Mouse (Mus musculus): Measurements from ENCODE around the gene Pax9. TPM values are rescaled to one million over a fixed set of nuclear protein-coding genes. Genes with fewer than 3 reads are reported as not detected.
A peak's percentile ranks its signal among the peaks of the same experiment; 100 is the strongest.

Gene Pax9
- polyA plus RNA-seq, 1 experiment, result not detected

DNA sequence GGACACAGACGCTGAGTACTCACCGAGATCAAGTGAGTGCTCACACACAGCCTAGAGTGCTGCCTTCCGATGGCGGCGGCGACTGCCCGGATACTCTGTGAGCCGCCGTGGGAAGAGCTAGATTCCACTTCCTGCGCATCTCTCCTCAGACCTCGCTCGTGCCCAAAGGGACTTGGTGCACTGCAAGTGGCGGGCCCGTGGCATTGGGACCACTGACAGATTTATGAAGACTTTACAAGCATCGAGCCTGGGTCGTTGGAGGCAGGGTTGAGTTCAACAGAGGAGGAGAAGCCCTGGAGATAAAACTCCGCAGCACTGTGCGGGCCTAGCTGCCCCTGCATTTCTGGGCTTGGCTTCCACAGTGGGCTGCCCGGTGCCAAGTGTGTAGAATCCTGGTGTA, 969 bp downstream of the Pax9 start:
- no peaks in the 10 kb centered on the region for H3K36me3 ChIP-seq (ENCODE audit: control insufficient read depth, insufficient read depth, low read length)
- peaks cover 86% of the 10 kb centered on the region for H3K27me3 ChIP-seq (ENCODE audit: control insufficient read depth, insufficient read depth, low read length)
- H3K4me3 ChIP-seq (ENCODE audit: low read depth, low read length), result no peak overlapping the region
- no peaks in the 10 kb centered on the region; the same call in none of the 2 replicates for H3K4me1 ChIP-seq (ENCODE audit: control insufficient read depth, insufficient read depth, insufficient read length, low read length)
- no peak overlapping the region for H3K27ac ChIP-seq (ENCODE audit: insufficient read depth, low read depth, low read length)
- 10% methylated on average over 19 of the region's 19 CpGs for WGBS
- no peak for TF ChIP-seq CTCF (IDR thresholded peaks at IDR 0.05; ENCODE audit: extremely low read depth, insufficient read length, insufficient replicate concordance, low read depth, low read length)
- no peak for TF ChIP-seq POLR2A (IDR thresholded peaks at IDR 0.05; ENCODE audit: low read depth, low read length)

DNA sequence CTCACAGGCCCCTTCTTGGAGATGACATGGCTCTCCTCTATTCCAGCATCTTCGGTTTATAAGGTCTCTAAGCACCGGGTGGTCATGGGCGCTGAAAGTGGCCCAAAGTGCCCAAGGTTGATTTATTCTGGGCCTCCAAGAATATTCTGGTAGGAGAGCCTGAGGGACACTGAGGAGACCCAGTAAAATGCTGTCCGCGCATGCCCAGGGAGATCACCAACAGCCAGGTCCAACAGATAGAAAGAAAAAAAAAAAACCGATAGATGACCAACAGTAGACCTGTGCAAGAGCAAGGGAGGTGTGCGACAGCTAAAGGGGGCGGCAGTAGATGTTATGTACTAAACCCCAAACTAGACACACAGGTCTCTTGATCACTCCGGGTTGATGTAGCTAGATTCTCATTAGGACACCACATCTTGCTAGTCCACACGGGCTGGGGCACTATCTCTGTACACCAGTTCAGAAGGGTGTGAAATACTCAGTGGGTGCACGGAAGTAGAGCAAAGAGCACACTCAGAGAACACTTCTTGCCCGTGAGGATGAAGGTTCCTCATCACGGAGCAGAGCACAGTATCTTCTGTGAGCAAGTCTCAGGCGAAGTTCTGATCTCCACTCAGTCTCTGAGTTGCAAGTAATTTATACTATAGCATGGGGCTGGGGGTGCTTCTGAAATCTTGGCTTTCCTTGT, 2.0 kb downstream of the Pax9 start:
- Histone ChIP-seq H3K4me3 (ENCODE audit: low read depth, low read length) (no peak overlapping the region), H3K36me3 (ENCODE audit: control insufficient read depth, insufficient read depth, low read length) (no peaks in the 10 kb centered on the region), H3K27ac (ENCODE audit: insufficient read depth, low read depth, low read length) (no peak overlapping the region), H3K27me3 (ENCODE audit: control insufficient read depth, insufficient read depth, low read length) (peaks cover 85% of the 10 kb centered on the region), H3K4me1 (ENCODE audit: control insufficient read depth, insufficient read depth, insufficient read length, low read length) (no peaks in the 10 kb centered on the region; the same call in none of the 2 replicates)
- 14% methylated on average over 14 of the region's 14 CpGs for WGBS
- no peak for TF ChIP-seq CTCF (IDR thresholded peaks at IDR 0.05; ENCODE audit: extremely low read depth, insufficient read length, insufficient replicate concordance, low read depth, low read length)
- TF ChIP-seq POLR2A (IDR thresholded peaks at IDR 0.05; ENCODE audit: low read depth, low read length), result no peak

GRCm38 (mm10) chr12:56694361-56694760, 2.8 kb downstream of the Pax9 start:
- TF ChIP-seq CTCF (IDR thresholded peaks at IDR 0.05; ENCODE audit: extremely low read depth, insufficient read length, insufficient replicate concordance, low read depth, low read length) (no peak), POLR2A (IDR thresholded peaks at IDR 0.05; ENCODE audit: low read depth, low read length) (no peak)
- Histone ChIP-seq H3K27ac (ENCODE audit: insufficient read depth, low read depth, low read length) (no peak overlapping the region), H3K4me1 (ENCODE audit: control insufficient read depth, insufficient read depth, insufficient read length, low read length) (no peaks in the 10 kb centered on the region; the same call in none of the 2 replicates), H3K36me3 (ENCODE audit: control insufficient read depth, insufficient read depth, low read length) (no peaks in the 10 kb centered on the region), H3K4me3 (ENCODE audit: low read depth, low read length) (no peak overlapping the region), H3K27me3 (ENCODE audit: control insufficient read depth, insufficient read depth, low read length) (peaks cover 82% of the 10 kb centered on the region)
- WGBS, result 9% methylated on average over 14 of the region's 14 CpGs

DNA sequence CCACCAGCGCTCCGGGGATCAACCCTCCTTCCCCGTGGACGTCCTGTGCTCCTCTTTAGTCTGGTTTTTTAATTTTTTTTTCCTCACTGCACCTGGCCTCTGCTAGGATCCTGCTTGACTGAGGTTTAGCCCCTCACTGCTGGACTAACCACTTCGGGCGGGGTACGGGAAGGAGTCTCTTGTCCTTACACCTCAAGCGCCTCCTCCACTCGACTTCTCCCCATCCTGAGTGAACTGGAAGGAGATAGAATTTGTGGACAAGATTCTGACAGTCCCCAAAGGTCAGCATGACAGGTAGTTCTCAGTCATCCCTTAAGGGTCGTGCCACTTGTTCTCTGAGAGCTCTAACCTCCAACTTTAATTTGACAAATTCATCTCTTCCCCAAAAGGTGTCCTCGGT, 3.4 kb downstream of the Pax9 start:
- H3K36me3 ChIP-seq (ENCODE audit: control insufficient read depth, insufficient read depth, low read length), result no peaks in the 10 kb centered on the region
- no peak for TF ChIP-seq CTCF (IDR thresholded peaks at IDR 0.05; ENCODE audit: extremely low read depth, insufficient read length, insufficient replicate concordance, low read depth, low read length)
- TF ChIP-seq POLR2A (IDR thresholded peaks at IDR 0.05; ENCODE audit: low read depth, low read length), result no peak
- H3K4me3 ChIP-seq (ENCODE audit: low read depth, low read length), result no peak overlapping the region
- H3K4me1 ChIP-seq (ENCODE audit: control insufficient read depth, insufficient read depth, insufficient read length, low read length), result no peaks in the 10 kb centered on the region; the same call in none of the 2 replicates
- WGBS, result 4% methylated on average over 11 of the region's 11 CpGs
- peaks cover 81% of the 10 kb centered on the region for H3K27me3 ChIP-seq (ENCODE audit: control insufficient read depth, insufficient read depth, low read length)
- H3K27ac ChIP-seq (ENCODE audit: insufficient read depth, low read depth, low read length), result no peak overlapping the region

- WGBS, result 2% methylated on average over 41 of the region's 41 CpGs
- Histone ChIP-seq H3K36me3 (ENCODE audit: control insufficient read depth, insufficient read depth, low read length) (no peaks in the 10 kb centered on the region), H3K27ac (ENCODE audit: insufficient read depth, low read depth, low read length) (no peak overlapping the region), H3K27me3 (ENCODE audit: control insufficient read depth, insufficient read depth, low read length) (peaks cover 81% of the 10 kb centered on the region), H3K4me1 (ENCODE audit: control insufficient read depth, insufficient read depth, insufficient read length, low read length) (no peaks in the 10 kb centered on the region; the same call in none of the 2 replicates), H3K4me3 (ENCODE audit: low read depth, low read length) (peak overlapping the region; percentile 29)
- no peak for TF ChIP-seq POLR2A (IDR thresholded peaks at IDR 0.05; ENCODE audit: low read depth, low read length)
- no peak for TF ChIP-seq CTCF (IDR thresholded peaks at IDR 0.05; ENCODE audit: extremely low read depth, insufficient read length, insufficient replicate concordance, low read depth, low read length)
Measured at GRCm38 (mm10) chr12:56695358-56696173, 4.0 kb downstream of the Pax9 start.

- 3% methylated on average over 57 of the region's 57 CpGs for WGBS
- Histone ChIP-seq H3K4me1 (ENCODE audit: control insufficient read depth, insufficient read depth, insufficient read length, low read length) (no peaks in the 10 kb centered on the region; the same call in none of the 2 replicates), H3K36me3 (ENCODE audit: control insufficient read depth, insufficient read depth, low read length) (no peaks in the 10 kb centered on the region), H3K27ac (ENCODE audit: insufficient read depth, low read depth, low read length) (no peak overlapping the region), H3K27me3 (ENCODE audit: control insufficient read depth, insufficient read depth, low read length) (peaks cover 77% of the 10 kb centered on the region), H3K4me3 (ENCODE audit: low read depth, low read length) (no peak overlapping the region)
- TF ChIP-seq CTCF (IDR thresholded peaks at IDR 0.05; ENCODE audit: extremely low read depth, insufficient read length, insufficient replicate concordance, low read depth, low read length), result no peak
- no peak for TF ChIP-seq POLR2A (IDR thresholded peaks at IDR 0.05; ENCODE audit: low read depth, low read length)
Measured at GRCm38 (mm10) chr12:56696174-56697010, 4.8 kb downstream of the Pax9 start.
